Mouse (Mus musculus) fat pad, adult 2 months (tissue): ENCODE data around the gene Gan.
A peak's percentile ranks its signal among the peaks of the same experiment; 100 is the strongest.

ENCODE experiments used
- DNase-seq: peaks from one replicate; pipeline ENCODE4 v3.0.0-alpha.2; 2011; ENCODE audit warnings: low read depth, low spot score; ENCODE audit errors: extremely low read depth

The Gan gene

DNA sequence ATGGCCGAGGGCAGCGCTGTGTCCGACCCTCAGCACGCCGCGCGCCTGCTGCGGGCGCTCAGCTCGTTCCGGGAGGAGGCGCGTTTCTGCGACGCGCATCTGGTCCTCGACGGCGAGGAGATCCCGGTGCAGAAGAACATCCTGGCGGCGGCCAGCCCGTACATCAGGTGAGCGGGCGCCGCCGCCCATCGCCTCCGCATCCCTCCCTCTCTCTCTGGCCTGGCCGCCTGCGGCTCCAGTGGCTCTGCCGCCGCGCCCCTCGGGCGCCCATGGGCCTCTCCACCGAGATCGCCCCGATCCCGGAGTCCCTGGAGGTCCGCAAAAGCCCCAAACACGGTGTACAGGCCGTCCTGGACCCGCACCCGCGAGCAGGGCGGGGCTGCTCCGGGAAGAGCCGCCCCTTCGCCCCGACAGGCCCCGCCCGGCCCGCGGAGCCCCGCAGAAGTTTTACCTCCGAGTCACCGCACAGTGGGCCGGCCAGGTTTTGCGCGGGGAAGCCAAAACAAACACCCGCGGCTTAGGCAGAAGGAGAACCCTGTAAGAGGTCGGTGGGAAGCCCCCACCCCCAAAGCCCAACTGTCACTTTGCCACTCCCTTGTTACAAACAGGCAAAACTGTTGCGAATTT lies at the start of gene Gan:
Gene Gan, plus strand, starts transcription at position 1 of the 627 bp plus-strand sequence.
- no peak for DNase-seq

DNA sequence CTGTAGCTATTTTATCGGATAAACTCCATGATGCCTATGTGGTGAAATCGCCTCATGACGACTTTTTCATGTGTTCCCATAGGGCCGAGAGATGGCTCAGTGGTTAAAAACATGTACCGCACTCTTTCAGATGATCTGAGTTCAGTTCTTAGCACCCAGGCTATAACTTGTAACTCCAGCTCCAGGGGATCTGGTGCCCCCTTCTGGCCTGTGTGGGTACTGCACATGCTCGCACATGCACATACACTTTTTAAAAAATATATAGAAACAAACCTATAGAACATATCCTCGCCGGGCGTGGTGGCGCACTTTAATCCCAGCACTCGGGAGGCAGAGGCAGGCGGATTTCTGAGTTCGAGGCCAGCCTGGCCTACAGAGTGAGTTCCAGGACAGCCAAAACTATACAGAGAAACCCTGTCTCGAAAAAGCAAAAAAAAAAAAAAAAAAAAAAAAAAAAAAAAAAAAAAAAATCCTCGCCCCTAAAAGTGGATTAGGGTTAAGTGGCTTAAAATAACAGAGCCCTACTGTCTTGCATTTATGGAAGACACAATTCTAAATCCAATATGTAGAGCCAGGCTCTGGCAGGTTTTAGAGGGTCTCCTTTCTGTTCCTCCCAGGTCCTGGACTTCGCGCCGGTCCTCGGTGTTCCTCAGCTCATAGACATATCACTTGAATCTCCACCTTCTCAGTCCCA lies 48.8 kb upstream of the Gan start:
- DNase-seq, result no peak

GRCm38 (mm10) chr8:117109801-117110390 lies 48.0 kb upstream of the Gan start:
- DNase-seq, result no peak

DNA sequence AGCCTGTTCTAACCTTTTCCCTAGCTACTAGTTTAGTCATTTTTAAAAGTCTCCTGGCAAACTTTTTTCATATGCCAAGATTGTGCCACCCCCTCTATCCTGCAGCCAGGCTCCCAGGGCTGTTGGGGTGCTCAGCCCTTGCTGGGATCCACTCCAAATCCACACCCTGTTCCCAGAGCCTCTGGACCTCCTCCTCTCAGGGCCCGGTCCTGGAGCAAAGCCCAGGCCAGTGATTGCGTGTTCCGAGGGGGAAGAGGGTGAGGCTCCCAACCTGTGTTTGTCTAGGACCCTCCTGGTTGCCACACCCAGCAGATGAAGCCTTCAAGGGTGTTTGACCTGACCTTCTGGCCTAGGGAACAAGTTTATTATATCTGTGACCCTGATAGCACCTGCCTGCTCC lies 46.3 kb upstream of the Gan start:
- no peak for DNase-seq

- no peak for DNase-seq
These were observed 45.7 kb upstream of the Gan start for GRCm38 (mm10) chr8:117112261-117112660.

DNA sequence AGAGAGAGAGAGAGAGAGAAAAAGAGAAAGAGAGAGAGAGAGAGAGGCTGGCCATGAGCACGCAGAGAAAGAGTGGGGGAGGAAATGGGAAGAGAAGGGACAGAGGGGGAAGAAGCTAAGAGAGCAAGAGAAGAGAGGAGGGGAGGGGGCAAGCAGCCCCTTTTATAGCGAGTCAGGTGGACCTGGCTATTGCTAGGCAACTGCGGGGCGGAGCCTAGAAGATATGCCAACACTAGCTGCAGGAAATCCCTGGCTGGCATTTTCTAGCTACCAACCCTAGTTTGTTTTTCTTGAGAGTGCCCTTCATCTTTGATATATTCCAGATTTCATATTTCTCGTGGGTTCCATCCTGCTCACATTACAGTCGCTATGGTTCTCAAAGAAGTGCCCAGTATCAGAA lies 42.8 kb upstream of the Gan start:
- no peak for DNase-seq

- DNase-seq, result no peak
These were observed 42.1 kb upstream of the Gan start for GRCm38 (mm10) chr8:117115676-117116446.

GRCm38 (mm10) chr8:117116534-117116933 lies 41.4 kb upstream of the Gan start:
- no peak for DNase-seq

DNA sequence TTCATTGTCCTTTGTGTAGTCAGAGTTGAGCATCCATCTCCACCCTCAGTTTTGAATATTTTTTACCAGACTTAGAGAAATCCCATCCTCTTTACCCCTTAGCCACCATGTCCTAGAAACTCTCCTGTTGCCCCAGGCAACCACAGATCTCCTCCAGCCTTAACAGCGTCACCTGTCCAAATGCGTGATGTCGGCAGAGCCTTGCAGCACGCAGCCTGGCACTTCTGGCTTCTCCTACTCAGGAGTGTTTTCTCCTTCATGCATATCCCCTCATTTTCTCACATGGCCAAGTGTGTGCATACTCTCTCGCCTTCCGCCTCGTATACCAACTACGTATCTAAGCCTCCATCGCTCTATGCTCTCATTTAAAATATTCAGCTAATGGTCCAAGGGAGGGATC lies 39.5 kb upstream of the Gan start:
- no peak for DNase-seq

DNA sequence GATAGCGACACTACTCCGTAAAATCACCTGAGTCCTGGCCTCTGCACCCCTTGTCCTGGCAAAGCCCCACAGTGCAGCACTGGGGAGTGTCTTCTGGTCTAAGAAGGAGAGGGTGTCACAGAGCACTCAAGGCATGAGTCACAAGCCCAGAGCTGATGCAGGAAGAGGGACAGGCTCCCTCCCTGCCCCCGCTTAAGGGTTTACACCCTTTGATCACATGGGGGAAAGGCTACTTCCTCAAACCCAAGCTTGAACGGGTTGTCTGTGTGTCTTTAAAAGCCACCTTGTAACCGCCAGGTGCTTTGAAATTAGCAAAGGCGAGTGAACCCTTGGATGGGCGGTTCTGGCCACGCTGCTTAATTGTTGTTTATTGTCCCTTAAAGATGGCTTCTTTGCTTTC lies 36.7 kb upstream of the Gan start:
- DNase-seq, result no peak

- DNase-seq, result peak; percentile 56
These were observed 33.9 kb upstream of the Gan start for GRCm38 (mm10) chr8:117123850-117124633.

DNA sequence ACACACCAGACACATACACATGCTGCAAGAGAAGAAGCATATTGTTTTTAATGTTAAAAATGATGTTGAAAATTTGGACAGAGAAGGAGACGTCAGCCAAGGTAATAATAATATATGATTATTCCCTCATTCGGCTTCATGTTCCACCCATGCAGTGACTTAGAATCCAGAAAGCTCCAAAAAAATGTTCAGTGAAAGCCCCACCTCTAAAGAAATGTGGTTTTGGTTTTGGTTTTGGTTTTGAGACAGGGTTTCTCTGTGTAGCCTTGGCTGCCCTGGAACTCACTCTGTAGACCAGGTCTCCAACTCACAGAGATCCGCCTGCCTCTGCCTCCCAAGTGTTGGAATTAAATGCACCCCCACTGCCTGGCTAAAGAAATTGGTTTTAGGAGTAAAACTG lies 32.1 kb upstream of the Gan start:
- DNase-seq, result no peak

- no peak for DNase-seq
These were observed 31.5 kb upstream of the Gan start for GRCm38 (mm10) chr8:117126411-117126810.

GRCm38 (mm10) chr8:117127063-117127462 lies 30.9 kb upstream of the Gan start:
- no peak for DNase-seq

DNA sequence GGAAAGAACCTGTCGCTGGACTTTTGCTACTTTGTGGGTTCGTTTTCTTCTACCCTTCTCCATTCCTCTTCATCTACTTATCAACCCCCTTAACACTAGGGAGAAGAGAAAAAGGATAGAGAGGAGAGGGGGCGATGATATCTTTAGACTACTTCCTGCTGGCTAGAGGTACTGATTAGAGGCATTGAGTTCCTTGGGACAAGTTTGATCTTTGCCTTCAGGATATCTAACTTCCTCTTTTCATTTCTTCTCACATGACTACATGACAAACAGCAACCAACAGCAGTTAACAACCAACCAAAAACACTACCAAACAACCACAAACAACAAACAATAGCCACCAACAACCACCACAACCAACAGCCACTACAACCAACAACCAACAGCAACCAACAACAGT lies 24.2 kb upstream of the Gan start:
- no peak for DNase-seq

DNA sequence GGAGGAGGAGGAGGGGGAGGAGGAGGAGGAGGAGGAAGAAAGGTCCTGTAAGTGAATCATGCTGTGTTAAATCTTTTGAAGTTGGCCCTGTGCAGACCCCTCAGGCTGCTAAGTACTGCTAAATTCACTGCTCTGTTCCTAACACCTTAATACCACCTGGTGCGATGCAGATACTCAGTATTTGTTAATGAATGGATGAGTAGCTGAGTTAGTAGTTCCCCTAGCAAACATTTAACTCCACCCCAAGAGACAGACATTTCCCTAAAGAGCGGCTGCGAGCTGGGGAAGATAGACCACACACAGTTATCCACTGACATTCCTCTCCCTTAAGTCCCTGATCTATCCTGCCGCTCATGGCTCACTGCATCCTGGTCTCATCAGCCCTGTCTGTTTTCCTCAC lies 21.6 kb upstream of the Gan start:
- DNase-seq, result no peak

DNA sequence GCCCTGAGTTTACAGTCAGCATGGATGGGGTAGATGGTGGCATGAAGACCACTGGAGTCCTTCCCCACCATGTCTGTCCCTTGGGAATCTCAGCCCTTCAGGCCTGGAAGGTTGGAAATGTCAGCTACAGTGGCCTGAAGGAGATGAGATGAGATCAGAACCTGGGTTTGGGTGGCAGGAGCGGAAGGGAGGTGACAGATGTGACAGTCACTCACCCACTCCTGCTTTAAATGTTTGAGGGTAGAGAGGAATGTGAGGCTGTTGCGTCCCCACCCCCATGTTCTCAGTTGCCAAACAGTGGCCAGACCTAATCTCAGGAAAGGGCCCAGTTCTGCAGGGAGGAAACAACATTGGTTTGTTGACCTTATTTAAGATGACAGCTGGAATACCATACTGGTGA lies 21.2 kb upstream of the Gan start:
- DNase-seq, result no peak

GRCm38 (mm10) chr8:117137357-117137756 lies 20.6 kb upstream of the Gan start:
- DNase-seq, result no peak

GRCm38 (mm10) chr8:117148520-117148919 lies 9.4 kb upstream of the Gan start:
- DNase-seq, result no peak

DNA sequence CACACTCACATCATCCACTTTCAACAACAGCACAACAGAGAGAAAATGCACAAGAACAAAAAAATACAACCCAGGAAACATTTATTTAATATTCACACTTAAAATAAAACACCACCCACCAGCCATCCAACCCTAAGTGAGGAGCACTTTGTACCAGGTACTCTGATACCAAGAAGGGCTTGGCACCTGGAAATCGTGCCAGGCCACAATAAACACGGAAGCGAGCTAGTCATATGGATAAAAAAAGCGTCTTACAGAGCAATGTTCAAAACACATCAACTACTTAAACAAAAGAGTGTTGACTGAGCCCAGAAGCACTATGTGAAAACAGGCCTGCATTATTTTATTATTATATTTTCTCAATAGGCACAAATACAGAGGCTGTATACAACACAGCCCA lies 1.8 kb upstream of the Gan start:
- no peak for DNase-seq
